Mouse (Mus musculus) cortical plate, adult 2 months (tissue): ENCODE measurements around the gene Iba57.

Experiments
- CTCF ChIP-seq: fragments of 200-500 bp; IDR thresholded peaks from 2 replicates; pipeline ENCODE4 v1.5.1; 2011; ENCODE audit warnings: mild to moderate bottlenecking, control low read depth, low read length; ENCODE audit not compliant: insufficient read depth; ENCODE audit errors: extremely low read depth
- POLR2A ChIP-seq: fragments of 200-500 bp; IDR thresholded peaks from 2 replicates; pipeline ENCODE4 v1.6.1; 2011; ENCODE audit warnings: mild to moderate bottlenecking, low read length, control low read depth; ENCODE audit not compliant: insufficient read depth; ENCODE audit errors: extremely low read depth

DNA sequence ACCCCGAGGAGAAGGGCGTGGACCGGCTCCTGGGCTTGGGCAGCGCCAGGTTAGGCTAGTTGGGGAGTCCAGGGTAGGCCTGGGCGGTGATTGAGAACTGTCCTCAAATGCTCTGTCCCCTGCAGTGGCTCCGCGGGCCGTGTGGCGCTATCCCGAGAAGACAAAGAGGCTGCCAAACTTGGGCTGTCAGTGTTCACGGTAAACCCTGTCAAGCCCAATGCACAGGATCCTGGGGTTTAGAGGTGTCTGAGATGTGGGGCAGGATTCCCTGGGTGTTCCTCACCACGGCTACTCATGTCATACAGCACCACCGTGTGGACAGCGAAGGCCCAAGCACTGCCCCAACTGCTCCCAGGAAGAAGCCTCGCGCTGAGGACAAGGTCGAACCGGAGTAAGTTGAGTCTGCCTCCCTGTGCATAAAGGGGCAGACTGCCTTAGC is 45.5 kb upstream of the Iba57 start:
- peak; percentile 44; the same call in 1 of the 2 replicates for TF ChIP-seq POLR2A
- TF ChIP-seq CTCF, result peak; percentile 47; the same call in 1 of the 2 replicates
